Mouse (Mus musculus) midbrain, embryonic 10.5 days (tissue): ENCODE results near the gene Mag. TPM values are rescaled to one million over a fixed set of nuclear protein-coding genes. Genes with fewer than 3 reads are reported as not detected.

ENCODE experiments used
- DNase-seq: peaks from one replicate; pipeline ENCODE4 v3.0.0-alpha.2; 2017; ENCODE audit warnings: low spot score
- H3K27ac ChIP-seq: fragments of 300-500 bp; sonication (generic); replicated peaks from 2 replicates; pipeline ENCODE4 v1.5.1; 2016; ENCODE audit warnings: mild to moderate bottlenecking
- H3K27me3 ChIP-seq: fragments of 300-500 bp; sonication (generic); 2 replicates; pipeline ENCODE4 v1.6.1; 2016; ENCODE audit warnings: low read depth, mild to moderate bottlenecking; ENCODE audit not compliant: poor library complexity, severe bottlenecking
- H3K36me3 ChIP-seq: fragments of 300-500 bp; sonication (generic); 2 replicates; pipeline ENCODE4 v1.6.1; 2016; ENCODE audit warnings: mild to moderate bottlenecking, moderate library complexity
- H3K4me1 ChIP-seq: fragments of 300-500 bp; sonication (generic); 2 replicates; pipeline ENCODE4 v1.6.1; 2016
- H3K4me3 ChIP-seq: fragments of 300-500 bp; sonication (generic); 2 replicates; pipeline ENCODE4 v1.5.1; 2016; ENCODE audit warnings: mild to moderate bottlenecking, moderate library complexity
- H3K9me3 ChIP-seq: fragments of 300-500 bp; sonication (generic); replicated peaks from 2 replicates; pipeline ENCODE4 v1.6.1; 2016; ENCODE audit warnings: mild to moderate bottlenecking
- WGBS: fragments of 180-500 bp; shearing (Covaris S2); methylation state at CpG from one replicate; pipeline ENCODE4 v1.1.7; 2016; 5-methylcytosine and 5-hydroxymethylcytosine counted together
- polyA plus RNA-seq: library from polyadenylated mRNA; unstranded; fragments of >200 nt; fragmentation: Nextera tagmentation; extraction: Ambion mirVana; gene quantifications from 2 replicates; pipeline ENCODE4 v1.2.1, GENCODE M21; 2016

The Mag gene
- polyA plus RNA-seq, 1 experiment from 2014 or later, result 0.52 TPM

- WGBS, result 85% methylated on average over 4 of the region's 4 CpGs
- Histone ChIP-seq H3K9me3 (no peaks in the 10 kb centered on the region), H3K4me3 (no peak overlapping the region), H3K36me3 (no peaks in the 10 kb centered on the region), H3K27ac (no peak overlapping the region), H3K27me3 (no peaks in the 10 kb centered on the region), H3K4me1 (no peaks in the 10 kb centered on the region)
- no peak for DNase-seq
Observed at GRCm38 (mm10) chr7:30886852-30887251, 27.8 kb downstream of the Mag start.

GRCm38 (mm10) chr7:30884047-30884446 lies 30.6 kb downstream of the Mag start:
- Histone ChIP-seq H3K9me3 (no peaks in the 10 kb centered on the region), H3K27ac (no peak overlapping the region), H3K4me3 (no peak overlapping the region), H3K36me3 (no peaks in the 10 kb centered on the region), H3K27me3 (no peaks in the 10 kb centered on the region), H3K4me1 (no peaks in the 10 kb centered on the region)
- no peak for DNase-seq

- no peak overlapping the region for H3K27ac ChIP-seq
- H3K36me3 ChIP-seq, result no peaks in the 10 kb centered on the region
- H3K9me3 ChIP-seq, result no peaks in the 10 kb centered on the region
- no peak overlapping the region for H3K4me3 ChIP-seq
- no peaks in the 10 kb centered on the region for H3K27me3 ChIP-seq
- 89% methylated on average over 3 of the region's 3 CpGs for WGBS
- H3K4me1 ChIP-seq, result no peaks in the 10 kb centered on the region
- DNase-seq, result no peak
Observed at GRCm38 (mm10) chr7:30881367-30881766, 33.3 kb downstream of the Mag start.

DNA sequence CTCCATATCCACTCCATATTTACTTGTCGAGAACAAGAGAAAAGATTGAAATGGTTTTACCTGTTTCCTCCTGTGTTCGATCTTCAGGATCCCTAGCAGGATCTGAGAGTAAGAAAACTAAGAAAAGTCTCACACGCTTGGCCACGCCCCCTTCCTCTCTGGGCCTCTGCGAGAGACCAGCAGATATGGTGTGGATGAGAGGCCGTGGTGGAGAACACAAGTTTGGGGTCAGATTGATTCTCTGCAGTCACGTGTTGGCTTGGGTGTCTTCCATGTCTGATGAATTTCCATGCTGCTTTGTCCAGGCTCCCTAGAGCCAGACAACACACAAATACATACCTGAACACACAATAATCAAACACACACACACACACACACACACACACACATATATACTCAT lies 34.5 kb downstream of the Mag start, which contains the start of gene Cd22:
Gene Cd22, minus strand, starts transcription at position 167 of the 400 bp plus-strand sequence.
- WGBS, result 78% methylated on average over 7 of the region's 7 CpGs
- no peak within 1 kb of the TSS for H3K27ac ChIP-seq
- H3K36me3 ChIP-seq, result no peaks in the 10 kb centered on the region
- no peak within 1 kb of the TSS for H3K4me3 ChIP-seq
- H3K27me3 ChIP-seq, result no peaks in the 10 kb centered on the region
- no peaks in the 10 kb centered on the region for H3K9me3 ChIP-seq
- no peaks in the 10 kb centered on the region for H3K4me1 ChIP-seq
- no peak for DNase-seq

GRCm38 (mm10) chr7:30878950-30879349 lies 35.7 kb downstream of the Mag start:
- no peaks in the 10 kb centered on the region for H3K27me3 ChIP-seq
- no peaks in the 10 kb centered on the region for H3K4me1 ChIP-seq
- 84% methylated on average over 6 of the region's 6 CpGs for WGBS
- H3K27ac ChIP-seq, result no peak overlapping the region
- no peaks in the 10 kb centered on the region for H3K36me3 ChIP-seq
- no peak for DNase-seq
- H3K4me3 ChIP-seq, result no peak overlapping the region
- H3K9me3 ChIP-seq, result no peaks in the 10 kb centered on the region

DNA sequence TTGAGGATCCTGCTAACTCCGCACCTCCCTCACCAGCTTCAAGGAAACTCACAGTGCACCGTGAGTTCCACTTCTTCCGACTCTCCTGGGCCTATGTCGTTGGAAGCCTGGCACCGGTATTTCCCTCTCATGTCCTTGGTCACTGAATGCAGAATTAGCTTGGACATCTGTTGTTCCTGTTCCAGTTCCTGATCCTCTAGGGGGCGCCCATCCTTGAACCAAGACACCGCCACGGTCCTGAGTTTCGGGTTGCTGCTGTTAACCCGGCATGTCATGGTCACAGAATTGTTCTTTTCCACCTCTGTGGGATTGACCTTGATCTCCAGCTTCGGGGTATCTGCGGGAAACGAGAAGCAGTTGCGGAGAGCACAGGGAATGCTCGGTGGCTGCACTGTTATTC lies 41.6 kb downstream of the Mag start:
- Histone ChIP-seq H3K4me1 (peaks cover 3% of the 10 kb centered on the region), H3K36me3 (no peaks in the 10 kb centered on the region), H3K4me3 (peak overlapping the region; percentile 20; the same call in 1 of the 2 replicates), H3K27ac (no peak overlapping the region), H3K9me3 (no peaks in the 10 kb centered on the region), H3K27me3 (peaks cover 7% of the 10 kb centered on the region; the same call in 1 of the 2 replicates)
- 30% methylated on average over 15 of the region's 15 CpGs for WGBS
- DNase-seq, result peak; percentile 65

GRCm38 (mm10) chr7:30863386-30863785 lies 51.3 kb downstream of the Mag start:
- DNase-seq, result no peak
- Histone ChIP-seq H3K27ac (no peak overlapping the region), H3K27me3 (peaks cover 10% of the 10 kb centered on the region; the same call in 1 of the 2 replicates), H3K36me3 (no peaks in the 10 kb centered on the region), H3K4me1 (peaks cover 19% of the 10 kb centered on the region), H3K9me3 (no peaks in the 10 kb centered on the region), H3K4me3 (no peak overlapping the region)
- 68% methylated on average over 8 of the region's 8 CpGs for WGBS

GRCm38 (mm10) chr7:30861464-30861863 lies 53.2 kb downstream of the Mag start, which contains the start of gene Ffar1:
Gene Ffar1, minus strand, starts transcription at chr7:30861564.
- peak within 1 kb of the TSS; percentile 49 for H3K27ac ChIP-seq
- H3K36me3 ChIP-seq, result no peaks in the 10 kb centered on the region
- H3K27me3 ChIP-seq, result peaks cover 10% of the 10 kb centered on the region; the same call in 1 of the 2 replicates
- DNase-seq, result no peak
- no peak within 1 kb of the TSS for H3K4me3 ChIP-seq
- H3K9me3 ChIP-seq, result no peaks in the 10 kb centered on the region
- H3K4me1 ChIP-seq, result peaks cover 14% of the 10 kb centered on the region
- 91% methylated on average over 12 of the region's 12 CpGs for WGBS

GRCm38 (mm10) chr7:30859635-30860402 lies 54.9 kb downstream of the Mag start:
- Histone ChIP-seq H3K4me3 (peak overlapping the region; percentile 46), H3K27ac (peak overlapping the region; percentile 69), H3K36me3 (no peaks in the 10 kb centered on the region), H3K9me3 (no peaks in the 10 kb centered on the region), H3K27me3 (peaks cover 10% of the 10 kb centered on the region; the same call in 1 of the 2 replicates), H3K4me1 (peaks cover 14% of the 10 kb centered on the region)
- WGBS, result 13% methylated on average over 16 of the region's 16 CpGs
- DNase-seq, result peak; percentile 77

DNA sequence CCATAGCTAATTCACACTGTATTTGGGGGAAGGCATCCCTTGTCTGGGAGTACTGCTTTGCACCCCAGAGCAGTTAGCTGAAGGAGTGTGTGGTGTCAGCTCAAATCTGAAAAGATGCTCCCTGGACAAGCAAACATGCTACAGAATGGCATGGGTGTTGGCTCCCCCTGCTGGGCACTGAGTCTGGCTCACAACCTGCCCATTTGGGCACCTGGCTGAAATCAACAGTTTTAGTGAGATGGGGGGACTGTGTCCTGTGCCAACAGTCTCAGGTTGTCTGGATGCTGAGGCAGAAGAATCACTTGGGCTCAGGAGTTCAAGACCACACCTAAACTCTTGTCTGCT lies 55.4 kb downstream of the Mag start:
- no peaks in the 10 kb centered on the region for H3K36me3 ChIP-seq
- H3K27me3 ChIP-seq, result peaks cover 10% of the 10 kb centered on the region; the same call in 1 of the 2 replicates
- DNase-seq, result peak; percentile 61
- H3K9me3 ChIP-seq, result no peaks in the 10 kb centered on the region
- H3K4me3 ChIP-seq, result no peak overlapping the region
- H3K27ac ChIP-seq, result no peak overlapping the region
- peaks cover 14% of the 10 kb centered on the region for H3K4me1 ChIP-seq

DNA sequence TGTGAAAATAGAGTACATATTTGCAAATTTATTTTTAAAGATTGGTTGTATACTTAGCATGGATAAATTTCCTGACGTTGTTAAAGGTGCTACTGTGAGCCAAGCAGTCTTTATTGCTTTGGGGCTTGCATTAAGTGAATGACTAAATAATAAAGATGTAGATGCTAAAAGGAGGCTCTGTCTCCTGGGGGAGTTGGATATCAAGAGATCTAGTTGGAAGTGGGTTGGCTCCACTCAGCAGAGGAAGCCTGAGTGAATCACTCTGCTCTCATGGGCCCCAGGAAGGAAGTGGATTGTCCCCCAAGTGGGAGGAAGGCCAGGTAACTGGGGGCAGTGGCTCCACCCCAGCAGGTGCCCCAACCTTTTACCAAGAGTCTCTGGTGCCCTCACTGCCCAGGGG lies 56.9 kb downstream of the Mag start:
- Histone ChIP-seq H3K9me3 (no peaks in the 10 kb centered on the region), H3K4me1 (peaks cover 9% of the 10 kb centered on the region), H3K27ac (no peak overlapping the region), H3K4me3 (no peak overlapping the region), H3K36me3 (no peaks in the 10 kb centered on the region), H3K27me3 (peaks cover 10% of the 10 kb centered on the region; the same call in 1 of the 2 replicates)
- WGBS, result 78% methylated on average over 1 of the region's 1 CpGs
- no peak for DNase-seq

DNA sequence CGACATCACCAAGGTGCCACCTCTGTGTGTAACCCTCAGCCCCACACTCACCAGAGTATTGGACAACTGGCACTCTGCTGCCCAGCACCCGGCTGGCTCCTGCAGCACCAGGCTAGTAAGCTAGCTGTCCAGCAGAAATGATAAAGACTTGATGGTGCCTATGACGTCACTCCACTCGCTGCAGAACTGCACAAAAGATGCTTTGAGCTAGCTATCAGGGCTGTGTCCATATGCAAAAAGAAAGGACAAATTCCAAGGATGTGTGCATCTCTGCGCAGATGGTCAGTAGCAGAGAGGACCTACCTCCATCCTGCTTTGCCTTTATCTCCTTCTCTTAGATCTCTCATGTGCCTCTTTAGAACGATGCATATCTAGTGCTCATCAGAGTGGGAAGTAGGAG lies 58.6 kb downstream of the Mag start, which contains the start of gene Ffar3:
Gene Ffar3, minus strand, starts transcription at position 101 of the 400 bp plus-strand sequence.
- Histone ChIP-seq H3K27ac (no peak within 1 kb of the TSS), H3K27me3 (peaks cover 6% of the 10 kb centered on the region; the same call in 1 of the 2 replicates), H3K4me3 (no peak within 1 kb of the TSS), H3K9me3 (no peaks in the 10 kb centered on the region), H3K36me3 (no peaks in the 10 kb centered on the region), H3K4me1 (peaks cover 9% of the 10 kb centered on the region)
- WGBS, result 88% methylated on average over 6 of the region's 6 CpGs
- no peak for DNase-seq

GRCm38 (mm10) chr7:30851421-30851820 lies 63.3 kb downstream of the Mag start:
- no peak overlapping the region for H3K27ac ChIP-seq
- WGBS, result 81% methylated on average over 1 of the region's 1 CpGs
- no peaks in the 10 kb centered on the region for H3K36me3 ChIP-seq
- no peak for DNase-seq
- no peaks in the 10 kb centered on the region for H3K9me3 ChIP-seq
- no peaks in the 10 kb centered on the region for H3K4me1 ChIP-seq
- no peak overlapping the region for H3K4me3 ChIP-seq
- no peaks in the 10 kb centered on the region for H3K27me3 ChIP-seq
